ENCODE assay signal across 25 mouse cellular contexts in genomic region chr1:133645652-133646051, GRCm38 (mm10). TPM values are rescaled to one million over a fixed set of nuclear protein-coding genes. Genes with fewer than 3 reads are reported as not detected.
A peak's percentile ranks its signal among the peaks of the same experiment; 100 is the strongest.
DNase-seq lines count a peak whose midpoint lies in the region; ATAC-seq and TF ChIP-seq lines count a peak whose summit lies in the region.
"Had no signal": no experiment of that assay in that cellular context is flagged by ENCODE, and none has a peak within 500 bp of the region (broad histone marks: within the 10 kb centered on the region; RNA-seq: fewer than 3 reads in every experiment).

No protein-coding gene starts in this region.

- peaks cover 57% of the 10 kb centered on the region for H3K36me3 ChIP-seq in liver, adult 2 months (ENCODE audit: control insufficient read depth, insufficient read depth, low read length)
- H3K36me3 ChIP-seq in liver, embryonic 12.5 days, result peaks cover 89% of the 10 kb centered on the region
- H3K36me3 ChIP-seq in CH12.LX (replicated peaks in 1 of 2; ENCODE audit: control insufficient read depth in 1 of 2, insufficient read depth in 1 of 2, low read length in 1 of 2), result peaks cover 55 to 90% of the 10 kb centered on the region in 2 experiments

- H3K4me2 ChIP-seq in liver, embryonic 12.5 days, result no peak overlapping the region
- no peak overlapping the region for H3K4me2 ChIP-seq in CH12.LX (ENCODE audit: insufficient read depth, low read depth, poor library complexity, severe bottlenecking)
- H3K4me2 ChIP-seq: embryonic facial prominence, embryonic 12.5 days; forebrain, embryonic 13.5 days; forebrain, embryonic 15.5 days had no signal

- ATAC-seq in liver, embryonic 12.5 days, result no peak
- ATAC-seq: CD4-positive, CD25-positive, alpha-beta regulatory T cell, adult 4 months; forebrain, embryonic 13.5 days; forebrain, embryonic 15.5 days; forebrain, postnatal 0 days had no signal

- no peaks in the 10 kb centered on the region for H3K27me3 ChIP-seq in liver, adult 2 months (ENCODE audit: control insufficient read depth, insufficient read depth, low read length)
- H3K27me3 ChIP-seq in liver, embryonic 12.5 days (replicated peaks), result no peaks in the 10 kb centered on the region
- no peaks in the 10 kb centered on the region for H3K27me3 ChIP-seq in CH12.LX (replicated peaks)
- H3K27me3 ChIP-seq: embryonic facial prominence, embryonic 12.5 days; forebrain, embryonic 13.5 days; forebrain, embryonic 15.5 days had no signal

- no peak for TF ChIP-seq POLR2A in liver, adult 2 months (IDR thresholded peaks at IDR 0.05; ENCODE audit: extremely low read depth, insufficient read depth, low read length)
- TF ChIP-seq POLR2A in CH12.LX (IDR thresholded peaks at IDR 0.05; ENCODE audit: low read depth, low read length), result no peak

- H3K4me3 ChIP-seq in liver, adult 2 months (ENCODE audit: insufficient read depth, low read depth, low read length), result no peak overlapping the region
- no peak overlapping the region for H3K4me3 ChIP-seq in liver, embryonic 12.5 days
- H3K4me3 ChIP-seq in CH12.LX (replicated peaks in 1 of 3; ENCODE audit: low read depth in 2 of 3, low read length in 2 of 3, poor library complexity in 1 of 3), result no peak overlapping the region
- H3K4me3 ChIP-seq: embryonic facial prominence, embryonic 10.5 days; embryonic facial prominence, embryonic 12.5 days; forebrain, embryonic 13.5 days; forebrain, embryonic 15.5 days had no signal

- H3K27ac ChIP-seq in liver, adult 2 months (replicated peaks; ENCODE audit: insufficient read depth, low read depth, low read length), result no peak overlapping the region; the same call in 1 of the 2 replicates
- H3K27ac ChIP-seq in liver, embryonic 12.5 days, result no peak overlapping the region
- H3K27ac ChIP-seq in CH12.LX (ENCODE audit: insufficient read depth, low read depth), result peak overlapping the region; percentile 35; the same call in 1 of the 2 replicates
- H3K27ac ChIP-seq: embryonic facial prominence, embryonic 10.5 days; embryonic facial prominence, embryonic 12.5 days; forebrain, embryonic 13.5 days; forebrain, embryonic 15.5 days had no signal

- H3K79me2 ChIP-seq in liver, adult 2 months (ENCODE audit: control insufficient read depth, insufficient read depth, low read length), result peaks cover 23% of the 10 kb centered on the region; the same call in 1 of the 2 replicates
- peaks cover 45% of the 10 kb centered on the region for H3K79me2 ChIP-seq in CH12.LX (replicated peaks; ENCODE audit: control insufficient read depth, extremely low read depth, insufficient read depth, poor library complexity, severe bottlenecking)

- no peak overlapping the region for H3K9ac ChIP-seq in liver, adult 2 months (ENCODE audit: low read depth, low read length)
- H3K9ac ChIP-seq in liver, embryonic 12.5 days, result no peak overlapping the region
- no peak overlapping the region for H3K9ac ChIP-seq in CH12.LX (ENCODE audit: insufficient read depth, low read depth)
- H3K9ac ChIP-seq: embryonic facial prominence, embryonic 12.5 days; forebrain, embryonic 13.5 days; forebrain, embryonic 15.5 days; forebrain, postnatal 0 days had no signal

- WGBS in liver, adult 2 months, result 32% methylated on average over 5 of the region's 5 CpGs
- 90% methylated on average over 5 of the region's 5 CpGs for WGBS in liver, embryonic 12.5 days (ENCODE audit: insufficient replicate concordance)

- H3K9me3 ChIP-seq in liver, embryonic 12.5 days (replicated peaks), result no peaks in the 10 kb centered on the region
- H3K9me3 ChIP-seq in CH12.LX (replicated peaks; ENCODE audit: low read length), result no peaks in the 10 kb centered on the region
- H3K9me3 ChIP-seq: embryonic facial prominence, embryonic 10.5 days; embryonic facial prominence, embryonic 12.5 days; forebrain, embryonic 13.5 days; forebrain, embryonic 15.5 days had no signal

- dilution Hi-C loops in CH12.LX (cut with MboI; ENCODE audit: extremely low pct_ligation_motif_present, extremely low pct_unique_long_range_greater_than_20kb, low sequenced_read_pairs), result no loop called here

- in situ Hi-C loops in CH12.LX (cut with MboI; ENCODE audit: low pct_ligation_motif_present, low pct_unique_long_range_greater_than_20kb, low sequenced_read_pairs), result no loop called here

- no peak for TF ChIP-seq EP300 in CH12.LX (IDR thresholded peaks at IDR 0.05; ENCODE audit: low read length)

- peak; percentile 62 for DNase-seq in gastrocnemius, adult 18-20 months (ENCODE audit: low spot score)
- DNase-seq in gastrocnemius, postnatal 25 days, result no peak
- DNase-seq in liver, adult 2 months (ENCODE audit: extremely low read depth, low read depth, low spot score), result peak; percentile 68
- no peak for DNase-seq in CH12.LX (ENCODE audit: extremely low read depth)
- DNase-seq in embryo, embryonic 10.5 days (ENCODE audit: low spot score), result no peak
- DNase-seq: adrenal gland, adult 2 months; adrenal gland, postnatal 10 days; adrenal gland, postnatal 25 days; B cell, adult 2 months; cerebellum, adult 11 months; cerebellum, adult 18-20 months; cerebellum, adult 8-10 months; cerebellum, adult 9-11 months; cerebellum, postnatal 14 days; cerebellum, postnatal 36 days; forebrain, postnatal 0 days had no signal

- peaks cover 6% of the 10 kb centered on the region; the same call in 1 of the 2 replicates for H3K4me1 ChIP-seq in liver, adult 2 months (ENCODE audit: control insufficient read depth, insufficient read depth, low read length)
- peaks cover 9% of the 10 kb centered on the region; the same call in 1 of the 2 replicates for H3K4me1 ChIP-seq in liver, embryonic 12.5 days
- peaks cover 4 to 11% of the 10 kb centered on the region in 2 experiments; a peak in 3 of 4 replicates for H3K4me1 ChIP-seq in CH12.LX (ENCODE audit: control insufficient read depth in 1 of 2, insufficient read depth in 2 of 2)
- H3K4me1 ChIP-seq: embryonic facial prominence, embryonic 10.5 days; embryonic facial prominence, embryonic 12.5 days; forebrain, embryonic 13.5 days; forebrain, embryonic 15.5 days had no signal

- TF ChIP-seq CTCF in liver, adult 2 months (IDR thresholded peaks at IDR 0.05; ENCODE audit: low read depth, low read length), result no peak
- TF ChIP-seq CTCF in CH12.LX (conservative IDR thresholded peaks at IDR 0.05 in 1 of 2, IDR thresholded peaks at IDR 0.05 in 1 of 2; ENCODE audit: low read depth in 2 of 2, low read length in 2 of 2), result no peak

- no peak for TF ChIP-seq RAD21 in CH12.LX (IDR thresholded peaks at IDR 0.05; ENCODE audit: low read depth, low read length)

TF ChIP-seq in CH12.LX, 34 proteins besides CTCF, POLR2A, EP300 and RAD21:
- TF ChIP-seq CHD2 (IDR thresholded peaks at IDR 0.05; ENCODE audit: low read length) (no peak), ELF1 (IDR thresholded peaks at IDR 0.05; ENCODE audit: low read depth, low read length) (no peak), NRF1 (IDR thresholded peaks at IDR 0.05; ENCODE audit: low read depth, low read length) (no peak), JUN (IDR thresholded peaks at IDR 0.05; ENCODE audit: insufficient read depth, low read depth, low read length) (no peak), GABPA (IDR thresholded peaks at IDR 0.05; ENCODE audit: insufficient replicate concordance, low read depth, low read length) (no peak), ZKSCAN1 (IDR thresholded peaks at IDR 0.05; ENCODE audit: borderline replicate concordance, low read depth, low read length) (no peak), PAX5 (IDR thresholded peaks at IDR 0.05; ENCODE audit: low read length) (no peak), RCOR1 (conservative IDR thresholded peaks at IDR 0.05; ENCODE audit: low read depth, low read length) (no peak), IRF4 (IDR thresholded peaks at IDR 0.05; ENCODE audit: low read depth, low read length) (no peak)
TF ChIP-seq in CH12.LX: peak in this region for 0.

RNA-seq across cellular contexts. Expression of gene Zbed6, which starts 15.0 kb away (rescaled TPM):
- total RNA-seq in gastrocnemius, adult 18-20 months (2021), result 1 to 10 TPM; 4.8 to 6.1 TPM
- total RNA-seq in gastrocnemius, postnatal 25 days (2021), result 1 to 10 TPM; 6.1 to 8.9 TPM
- total RNA-seq in liver, adult 2 months (2014; rRNA removed), result 9.4 and 17.0 TPM in 2 replicates
- polyA plus RNA-seq in liver, adult 2 months (2012; rRNA removed), result 1.5 and 2.0 TPM in 2 replicates
- not detected in 2 replicates for polyA plus RNA-seq in liver, embryonic 12.5 days (2016; fragmentation: Nextera tagmentation; extraction: Ambion mirVana)
- total RNA-seq in CH12.LX (2012; rRNA removed) (4.4 and 5.3 TPM in 2 replicates), CH12.LX (2014; rRNA removed) (1.6 and 1.7 TPM in 2 replicates)
- polyA plus RNA-seq in CH12.LX (2012; ENCODE audit: insufficient read length, low read depth), result 2.9 and 3.7 TPM in 2 replicates
- polyA plus RNA-seq: adrenal gland, adult 2 months; CD4-positive, CD25-positive, alpha-beta regulatory T cell, adult 4 months; embryonic facial prominence, embryonic 10.5 days; embryonic facial prominence, embryonic 12.5 days; embryonic facial prominence, embryonic 14.5 days; forebrain, embryonic 11.5 days; forebrain, embryonic 13.5 days; forebrain, embryonic 15.5 days; forebrain, postnatal 0 days had no signal

RNA-seq across cellular contexts. Expression of gene Gm38394, which starts 15.5 kb away (rescaled TPM):
- total RNA-seq in gastrocnemius, adult 18-20 months (2021), result 10 to 100 TPM; 25.6 to 26.2 TPM
- total RNA-seq in gastrocnemius, postnatal 25 days (2021), result 10 to 100 TPM; 22.2 to 28.3 TPM
- 9.5 and 9.6 TPM in 2 replicates for total RNA-seq in liver, adult 2 months (2014; rRNA removed)
- 1.2 and 1.8 TPM in 2 replicates for polyA plus RNA-seq in liver, adult 2 months (2012; rRNA removed)
- polyA plus RNA-seq in liver, embryonic 12.5 days (2016; fragmentation: Nextera tagmentation; extraction: Ambion mirVana), result 2.0 and 2.2 TPM in 2 replicates
- total RNA-seq in CH12.LX (2012; rRNA removed) (4.0 and 4.7 TPM in 2 replicates), CH12.LX (2014; rRNA removed) (2.7 and 2.8 TPM in 2 replicates)
- polyA plus RNA-seq in CH12.LX (2012; ENCODE audit: insufficient read length, low read depth), result 6.3 and 8.2 TPM in 2 replicates

RNA-seq across cellular contexts. Expression of gene Snrpe, which starts 35.6 kb away (rescaled TPM):
- 10 to 100 TPM; 41.4 to 45.8 TPM for total RNA-seq in gastrocnemius, adult 18-20 months (2021)
- 10 to 100 TPM; 49.4 to 55.1 TPM for total RNA-seq in gastrocnemius, postnatal 25 days (2021)
- total RNA-seq in liver, adult 2 months (2014; rRNA removed), result 57.1 and 71.7 TPM in 2 replicates
- polyA plus RNA-seq in liver, adult 2 months (2012; rRNA removed), result 12.5 and 13.3 TPM in 2 replicates
- polyA plus RNA-seq in liver, embryonic 12.5 days (2016; fragmentation: Nextera tagmentation; extraction: Ambion mirVana), result 511 and 534 TPM in 2 replicates
- total RNA-seq in CH12.LX (2012; rRNA removed), result 405 and 498 TPM in 2 replicates
- total RNA-seq in CH12.LX (2014; rRNA removed), result 877 and 995 TPM in 2 replicates
- polyA plus RNA-seq in CH12.LX (2012; ENCODE audit: insufficient read length, low read depth), result 417 and 508 TPM in 2 replicates

RNA-seq across cellular contexts. Expression of gene Lax1, which starts 44.3 kb away (rescaled TPM):
- total RNA-seq in gastrocnemius, adult 18-20 months (2021), result not detected
- under 1 TPM in 1 of 2 experiments, not detected in 1; 0.35 TPM for total RNA-seq in gastrocnemius, postnatal 25 days (2021)
- 0.28 and 0.34 TPM in 2 replicates for total RNA-seq in liver, adult 2 months (2014; rRNA removed)
- 0.19 and 0.27 TPM in 2 replicates for polyA plus RNA-seq in liver, adult 2 months (2012; rRNA removed)
- 0.61 TPM in 2 replicates for polyA plus RNA-seq in liver, embryonic 12.5 days (2016; fragmentation: Nextera tagmentation; extraction: Ambion mirVana)
- 14.9 and 17.9 TPM in 2 replicates for total RNA-seq in CH12.LX (2012; rRNA removed)
- total RNA-seq in CH12.LX (2014; rRNA removed), result 14.2 and 16.1 TPM in 2 replicates
- 15.0 and 15.6 TPM in 2 replicates for polyA plus RNA-seq in CH12.LX (2012; ENCODE audit: insufficient read length, low read depth)
- total RNA-seq: adrenal gland, postnatal 25 days; MEL had no signal
- polyA plus RNA-seq: forebrain, embryonic 13.5 days; forebrain, embryonic 15.5 days had no signal

Comparison
In these comparisons a context has a peak if more than half of its experiments do, and no peak if none do; other contexts are left out.
1. DNase-seq: peak in gastrocnemius, adult 18-20 months (single experiment) and liver, adult 2 months (single experiment); none in gastrocnemius, postnatal 25 days (single experiment), CH12.LX (single experiment) and embryo, embryonic 10.5 days (single experiment).